Mouse (Mus musculus) intestine, embryonic 14.5 days (tissue): ENCODE data around the gene Gm37240. TPM values are rescaled to one million over a fixed set of nuclear protein-coding genes. Genes with fewer than 3 reads are reported as not detected.

ENCODE experiments used
- ATAC-seq: fragments of 200-750 bp; cut with Nextera tagmentation; replicated peaks from 2 replicates; pipeline ENCODE4 v1.8.0; 2017; ENCODE audit warnings: low read depth, moderate number of reproducible peaks, moderate TSS enrichment, moderate library complexity; ENCODE audit not compliant: low FRiP score, low TSS enrichment
- DNase-seq: peaks from one replicate; pipeline ENCODE4 v3.0.0-alpha.2; 2018; ENCODE audit warnings: low spot score
- H3K27ac ChIP-seq: fragments of 300-500 bp; sonication (generic); 2 replicates; pipeline ENCODE4 v1.5.1; 2014; ENCODE audit warnings: low read depth, mild to moderate bottlenecking, control low read depth
- H3K27me3 ChIP-seq: fragments of 300-500 bp; sonication (generic); replicated peaks from 2 replicates; pipeline ENCODE4 v1.6.1; 2014; ENCODE audit warnings: low read length, control low read depth; ENCODE audit not compliant: control insufficient read depth, insufficient read depth
- H3K36me3 ChIP-seq: fragments of 300-500 bp; sonication (generic); 2 replicates; pipeline ENCODE4 v1.6.1; 2014; ENCODE audit warnings: low read length, control low read depth; ENCODE audit not compliant: control insufficient read depth, insufficient read depth
- H3K4me1 ChIP-seq: fragments of 300-500 bp; sonication (generic); replicated peaks from 2 replicates; pipeline ENCODE4 v1.6.1; 2014; ENCODE audit warnings: low read length, control low read depth, mixed read lengths; ENCODE audit not compliant: control insufficient read depth, insufficient read depth
- H3K4me2 ChIP-seq: fragments of 300-500 bp; sonication (generic); 2 replicates; pipeline ENCODE4 v1.6.1; 2014; ENCODE audit warnings: low read length
- H3K4me3 ChIP-seq: fragments of 300-500 bp; sonication (generic); 2 replicates; pipeline ENCODE4 v1.5.1; 2014; ENCODE audit warnings: low read depth, low read length, control low read depth, mixed read lengths
- H3K9ac ChIP-seq: fragments of 300-500 bp; sonication (generic); 2 replicates; pipeline ENCODE4 v1.6.1; 2014; ENCODE audit warnings: mild to moderate bottlenecking, low read length
- H3K9me3 ChIP-seq: fragments of 300-500 bp; sonication (generic); 2 replicates; pipeline ENCODE4 v1.6.1; 2016; ENCODE audit warnings: low read length, control low read depth; ENCODE audit not compliant: control insufficient read depth
- WGBS: fragments of 180-500 bp; shearing (Covaris S2); extraction: QIAGEN DNeasy Blood & Tissue Kit; methylation state at CpG from one replicate; pipeline ENCODE4 v1.1.7; 2014; 5-methylcytosine and 5-hydroxymethylcytosine counted together
- polyA plus RNA-seq: library from polyadenylated mRNA; unstranded; fragments of >200 nt; fragmentation: Nextera tagmentation; extraction: Ambion mirVana; gene quantifications from 2 replicates; pipeline ENCODE4 v1.2.1, GENCODE M21; 2014

Gm37240 gene
- polyA plus RNA-seq, 1 experiment from 2014 or later, result 5.3 TPM

GRCm38 (mm10) chr3:84472955-84473354, 1414.4 kb downstream of the Gm37240 start:
- H3K4me1 ChIP-seq, result peaks cover 21% of the 10 kb centered on the region; the same call in 1 of the 2 replicates
- H3K9ac ChIP-seq, result no peak overlapping the region
- H3K27ac ChIP-seq, result no peak overlapping the region
- peaks cover 9% of the 10 kb centered on the region for H3K27me3 ChIP-seq
- no peak overlapping the region for H3K4me3 ChIP-seq
- no peak for ATAC-seq
- no peaks in the 10 kb centered on the region for H3K36me3 ChIP-seq
- DNase-seq, result no peak
- no peak overlapping the region for H3K4me2 ChIP-seq
- WGBS, result 51% methylated on average over 5 of the region's 5 CpGs
- H3K9me3 ChIP-seq, result no peaks in the 10 kb centered on the region

GRCm38 (mm10) chr3:84472527-84472926, 1414.8 kb downstream of the Gm37240 start:
- 40% methylated on average over 3 of the region's 3 CpGs for WGBS
- Histone ChIP-seq H3K9me3 (no peaks in the 10 kb centered on the region), H3K27ac (no peak overlapping the region), H3K9ac (no peak overlapping the region), H3K4me3 (no peak overlapping the region), H3K36me3 (no peaks in the 10 kb centered on the region), H3K4me2 (no peak overlapping the region), H3K4me1 (peaks cover 24% of the 10 kb centered on the region), H3K27me3 (peaks cover 4% of the 10 kb centered on the region; the same call in 1 of the 2 replicates)
- DNase-seq (no peak), ATAC-seq (no peak)

- no peak for ATAC-seq
Observed at GRCm38 (mm10) chr3:84471146-84471545, 1416.2 kb downstream of the Gm37240 start.

GRCm38 (mm10) chr3:84468111-84468453, 1419.2 kb downstream of the Gm37240 start:
- H3K27me3 ChIP-seq, result no peaks in the 10 kb centered on the region
- no peak for ATAC-seq
- H3K4me3 ChIP-seq, result no peak overlapping the region
- H3K9me3 ChIP-seq, result no peaks in the 10 kb centered on the region
- WGBS, result 51% methylated on average over 4 of the region's 4 CpGs
- H3K4me2 ChIP-seq, result no peak overlapping the region
- no peaks in the 10 kb centered on the region for H3K36me3 ChIP-seq
- DNase-seq, result no peak
- peaks cover 24% of the 10 kb centered on the region for H3K4me1 ChIP-seq
- no peak overlapping the region for H3K27ac ChIP-seq
- H3K9ac ChIP-seq, result no peak overlapping the region

More at GRCm38 (mm10) chr3:84471146-84471545, 1416.2 kb downstream of the Gm37240 start:
- Histone ChIP-seq H3K36me3 (no peaks in the 10 kb centered on the region), H3K9ac (no peak overlapping the region), H3K4me1 (peaks cover 31% of the 10 kb centered on the region), H3K4me3 (no peak overlapping the region), H3K27ac (no peak overlapping the region), H3K4me2 (no peak overlapping the region), H3K9me3 (no peaks in the 10 kb centered on the region), H3K27me3 (no peaks in the 10 kb centered on the region)
- WGBS, result 80% methylated on average over 4 of the region's 4 CpGs
- DNase-seq, result no peak

GRCm38 (mm10) chr3:84467419-84468110, 1419.8 kb downstream of the Gm37240 start:
- H3K4me1 ChIP-seq, result peaks cover 19% of the 10 kb centered on the region
- H3K9me3 ChIP-seq, result no peaks in the 10 kb centered on the region
- ATAC-seq (peak; percentile 48; the same call in 1 of the 2 replicates), DNase-seq (peak; percentile 58)
- H3K4me3 ChIP-seq, result no peak overlapping the region
- 49% methylated on average over 10 of the region's 10 CpGs for WGBS
- H3K36me3 ChIP-seq, result no peaks in the 10 kb centered on the region
- no peaks in the 10 kb centered on the region for H3K27me3 ChIP-seq
- no peak overlapping the region for H3K27ac ChIP-seq
- H3K4me2 ChIP-seq, result no peak overlapping the region; the same call in 1 of the 2 replicates
- no peak overlapping the region for H3K9ac ChIP-seq

GRCm38 (mm10) chr3:84465822-84466500, 1421.4 kb downstream of the Gm37240 start:
- no peak for DNase-seq
- Histone ChIP-seq H3K9ac (no peak overlapping the region), H3K9me3 (no peaks in the 10 kb centered on the region), H3K27ac (no peak overlapping the region), H3K36me3 (no peaks in the 10 kb centered on the region), H3K4me3 (no peak overlapping the region), H3K4me1 (peaks cover 21% of the 10 kb centered on the region), H3K27me3 (no peaks in the 10 kb centered on the region), H3K4me2 (no peak overlapping the region)
- 79% methylated on average over 6 of the region's 6 CpGs for WGBS
- ATAC-seq, result no peak

GRCm38 (mm10) chr3:84461687-84462086, 1425.6 kb downstream of the Gm37240 start:
- Histone ChIP-seq H3K27ac (0 out of 2 replicates have a peak overlapping the region, but pooled peaks have one; percentile 22), H3K4me3 (no peak overlapping the region), H3K9me3 (no peaks in the 10 kb centered on the region), H3K9ac (no peak overlapping the region), H3K4me1 (peaks cover 23% of the 10 kb centered on the region), H3K27me3 (no peaks in the 10 kb centered on the region), H3K36me3 (no peaks in the 10 kb centered on the region), H3K4me2 (no peak overlapping the region)
- DNase-seq (no peak), ATAC-seq (peak; percentile 53)
- WGBS, result 23% methylated on average over 4 of the region's 4 CpGs

- no peaks in the 10 kb centered on the region for H3K9me3 ChIP-seq
- no peak overlapping the region for H3K9ac ChIP-seq
- no peaks in the 10 kb centered on the region for H3K27me3 ChIP-seq
- H3K4me1 ChIP-seq, result peaks cover 25% of the 10 kb centered on the region
- 9% methylated on average over 12 of the region's 12 CpGs for WGBS
- ATAC-seq, result peak; percentile 42
- H3K36me3 ChIP-seq, result no peaks in the 10 kb centered on the region
- no peak overlapping the region for H3K4me3 ChIP-seq
- peak overlapping the region; percentile 10; the same call in 1 of the 2 replicates for H3K4me2 ChIP-seq
- DNase-seq, result peak; percentile 65
- 0 out of 2 replicates have a peak overlapping the region, but pooled peaks have one; percentile 73 for H3K27ac ChIP-seq
Observed at GRCm38 (mm10) chr3:84460952-84461351, 1426.4 kb downstream of the Gm37240 start.
